Mouse (Mus musculus) CH12.LX (cell line): ENCODE results near the gene Treh.

Source experiments
- BHLHE40 ChIP-seq: IDR thresholded peaks from 2 replicates; pipeline ENCODE4 v1.6.1; 2011; ENCODE audit warnings: mild to moderate bottlenecking, low read depth, low read length, improper control_type of control experiment
- CTCF ChIP-seq, 2 experiments: IDR thresholded peaks in 1 of 2; conservative IDR thresholded peaks in 1 of 2; 2 replicates each; pipeline ENCODE4 v1.5.1; 2011 to 2012; ENCODE audit warnings: low read depth in 2 of 2, low read length in 2 of 2, improper control_type of control experiment in 1 of 2, inconsistent platforms in 1 of 2, mild to moderate bottlenecking in 1 of 2, moderate library complexity in 1 of 2
- EP300 ChIP-seq: IDR thresholded peaks from 2 replicates; pipeline ENCODE4 v1.6.1; 2011; ENCODE audit warnings: low read length, improper control_type of control experiment
- IRF4 ChIP-seq: IDR thresholded peaks from 2 replicates; pipeline ENCODE4 v1.6.1; 2014; ENCODE audit warnings: low read depth, mild to moderate bottlenecking, inconsistent platforms, low read length, improper control_type of control experiment
- POLR2A ChIP-seq: IDR thresholded peaks from 2 replicates; pipeline ENCODE4 v1.6.1; 2011; ENCODE audit warnings: low read depth, mild to moderate bottlenecking, improper control_type of control experiment, low read length
- RCOR1 ChIP-seq: conservative IDR thresholded peaks from 2 replicates; pipeline ENCODE4 v1.6.1; 2012; ENCODE audit warnings: low read depth, mild to moderate bottlenecking, inconsistent platforms, low read length, improper control_type of control experiment
- UBTF ChIP-seq: IDR thresholded peaks from 2 replicates; pipeline ENCODE4 v1.6.1; 2012; ENCODE audit warnings: low read depth, mild to moderate bottlenecking, inconsistent platforms, low read length, improper control_type of control experiment, moderate library complexity
- ZMIZ1 ChIP-seq: IDR thresholded peaks from 2 replicates; pipeline ENCODE4 v1.6.1; 2012; ENCODE audit warnings: low read depth, mild to moderate bottlenecking, inconsistent platforms, low read length, improper control_type of control experiment

DNA sequence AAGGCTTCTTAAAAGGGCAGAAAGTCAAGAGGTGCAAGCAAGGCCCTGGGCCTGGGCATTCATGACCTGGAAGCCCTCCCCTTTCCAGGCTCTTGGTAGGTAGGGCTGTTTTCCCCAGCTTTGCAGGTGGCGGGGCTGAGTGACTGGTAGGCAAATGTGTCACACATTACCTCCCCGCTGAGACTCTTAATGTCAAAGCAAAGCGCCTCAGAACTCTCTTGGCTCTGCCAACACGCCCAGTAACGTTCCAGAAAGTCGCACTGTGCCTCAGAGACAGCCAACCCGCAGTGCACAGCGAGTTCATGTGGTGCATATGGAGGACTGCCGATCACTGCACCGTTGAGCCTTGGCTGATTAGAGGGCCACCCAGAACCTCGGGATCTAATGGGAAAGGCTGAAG is 20.0 kb downstream of the Treh start:
- TF ChIP-seq CTCF (conservative IDR thresholded peaks at IDR 0.05 in 1 of 2, IDR thresholded peaks at IDR 0.05 in 1 of 2; ENCODE audit: low read depth in 2 of 2, low read length in 2 of 2) (no peak), IRF4 (no peak), EP300 (no peak), ZMIZ1 (no peak), BHLHE40 (no peak), POLR2A (no peak), UBTF (no peak), RCOR1 (no peak)
